Mouse (Mus musculus) lung, postnatal 0 days (tissue): Measurements from ENCODE around the gene Slc22a21.
"Not testable (repeated sequence)": the region's sequence is repeated elsewhere in the genome, so short reads cannot be mapped to it uniquely, and the experiment has no call there.

Experiments used
- CTCF ChIP-seq: IDR thresholded peaks from 2 replicates; pipeline ENCODE4 v1.5.1; 2016; ENCODE audit warnings: antibody characterized with exemption, mild to moderate bottlenecking
- EP300 ChIP-seq: IDR thresholded peaks from 2 replicates; pipeline ENCODE4 v1.6.1; 2016; ENCODE audit warnings: antibody characterized with exemption, mild to moderate bottlenecking, control low read depth

DNA sequence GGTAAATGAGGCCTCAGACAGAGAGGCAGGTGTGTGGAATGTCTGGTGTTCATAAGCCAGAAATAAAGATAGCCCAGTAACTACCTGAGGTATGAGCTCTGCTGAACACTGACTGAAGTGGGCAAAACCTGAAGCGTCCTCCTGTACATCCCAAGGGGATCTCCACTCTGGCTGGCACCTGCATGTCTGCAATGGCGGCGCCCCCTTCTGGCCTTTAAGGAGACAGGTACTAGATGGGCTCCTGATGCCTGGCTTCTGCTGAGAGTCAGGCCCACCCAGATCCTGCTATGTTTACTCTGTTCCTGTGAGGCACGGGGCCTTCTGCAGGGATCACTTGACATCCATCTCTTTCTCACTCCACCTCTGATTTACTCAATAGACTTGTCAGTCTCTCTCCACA is 22.0 kb downstream of the Slc22a21 start:
- TF ChIP-seq EP300, result not testable (repeated sequence)
- TF ChIP-seq CTCF, result peak; percentile 43
